Mouse (Mus musculus) mature B cell (primary cell): ENCODE results near the gene Ust.

Source experiments
- in situ Hi-C: fragments of 300-500 bp; cut with MboI; formaldehyde crosslinking; loops from 2 replicates; pipeline ENCODE4 v1.14.3; 2019

The Ust gene

DNA sequence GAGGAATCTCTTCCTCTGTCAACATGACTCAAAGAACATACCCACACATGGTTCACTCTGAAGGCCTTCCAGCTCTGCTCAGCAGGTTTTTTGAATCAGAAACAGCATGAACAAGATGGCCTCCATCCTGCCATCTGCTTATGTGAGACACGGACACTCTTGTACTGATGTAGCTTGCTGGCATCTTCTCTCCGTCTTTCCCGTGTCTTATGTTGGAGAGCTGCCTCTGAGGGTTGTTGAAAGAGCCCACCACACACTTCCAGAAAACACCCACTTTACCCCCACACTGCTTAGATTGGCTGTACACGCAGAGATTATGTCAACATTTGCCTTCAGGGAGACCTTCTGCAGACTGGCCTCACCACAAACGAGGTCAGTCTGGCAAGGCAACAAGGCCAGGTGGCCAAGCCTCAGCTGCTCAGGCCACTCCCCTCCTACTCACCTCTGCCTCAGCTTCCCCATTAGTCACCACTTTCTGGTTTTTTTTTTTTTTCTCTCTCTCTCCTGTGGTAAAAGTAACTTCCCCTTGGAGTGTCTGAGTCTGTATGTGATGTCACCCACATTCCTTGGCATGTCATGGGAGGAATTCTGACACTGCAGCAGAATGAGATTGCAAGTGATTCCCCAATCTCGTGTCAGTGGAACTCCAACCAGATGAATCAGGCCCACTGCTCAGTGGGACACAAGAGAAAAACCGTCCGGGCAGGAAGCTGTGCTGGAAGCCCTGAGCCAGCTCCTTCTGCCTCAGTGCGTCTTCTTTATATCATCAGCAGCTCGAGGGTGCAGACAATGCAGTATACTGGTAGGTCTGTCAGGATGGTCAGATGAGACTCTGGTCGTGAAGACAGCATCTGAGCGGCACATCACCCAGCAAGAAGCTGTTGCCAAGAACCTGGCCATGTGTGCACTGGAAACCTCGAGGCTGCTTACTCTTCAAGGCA lies 19.4 kb downstream of the Ust start:
- in situ Hi-C loops, result no loop called here

GRCm38 (mm10) chr10:8495543-8496141 lies 23.0 kb downstream of the Ust start:
- in situ Hi-C loops, result no loop called here

DNA sequence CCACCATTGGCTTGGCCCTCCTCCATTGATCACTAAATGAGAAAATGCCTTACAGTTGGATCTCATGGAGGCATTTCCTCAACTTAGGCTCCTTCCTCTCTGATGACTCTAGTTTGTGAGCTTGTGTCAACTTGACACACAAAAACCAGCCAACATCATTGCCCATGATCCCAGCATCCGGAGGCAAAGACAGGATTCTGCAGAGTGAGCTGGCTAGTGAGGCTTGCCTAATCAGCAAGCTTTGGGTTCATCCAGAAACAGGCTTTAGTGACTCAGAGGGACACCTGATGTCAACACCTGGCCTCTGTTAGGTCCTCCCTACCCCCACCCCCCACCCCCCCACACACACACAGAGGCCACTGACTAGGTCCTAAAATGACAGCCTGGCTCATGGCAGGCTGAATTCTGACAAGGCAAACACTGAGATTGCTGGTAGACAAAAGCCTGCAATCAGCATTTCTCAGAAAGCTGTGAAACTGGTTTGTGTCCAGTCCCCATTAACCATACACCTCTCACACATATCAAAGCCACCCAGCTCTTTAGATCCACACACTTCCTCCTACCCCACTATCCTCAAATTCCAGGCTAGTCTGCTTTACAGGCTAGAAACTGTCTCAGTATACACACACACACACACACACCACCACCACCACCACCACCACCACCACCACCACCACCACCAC lies 26.6 kb downstream of the Ust start:
- in situ Hi-C loops, result no loop called here

DNA sequence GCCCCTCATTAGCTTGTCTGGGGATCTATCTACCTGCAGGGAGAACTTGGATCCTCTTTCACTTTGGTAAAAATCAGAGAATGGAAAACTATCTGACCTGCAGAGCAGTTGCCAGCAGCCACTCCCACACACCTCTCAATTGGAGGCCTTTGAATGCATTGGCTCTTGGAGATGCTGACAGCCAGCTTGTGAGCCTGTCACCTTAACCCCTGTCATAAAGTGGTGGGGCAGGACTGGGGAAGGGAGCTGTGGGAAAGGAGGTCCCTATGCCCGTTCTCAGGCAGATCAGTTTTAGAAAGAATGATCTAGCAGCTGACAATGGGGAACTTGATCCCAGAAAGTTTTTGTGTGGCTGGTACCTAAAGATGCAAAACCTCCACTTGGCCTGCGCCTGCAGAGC lies 31.2 kb downstream of the Ust start:
- in situ Hi-C loops, result no loop called here

DNA sequence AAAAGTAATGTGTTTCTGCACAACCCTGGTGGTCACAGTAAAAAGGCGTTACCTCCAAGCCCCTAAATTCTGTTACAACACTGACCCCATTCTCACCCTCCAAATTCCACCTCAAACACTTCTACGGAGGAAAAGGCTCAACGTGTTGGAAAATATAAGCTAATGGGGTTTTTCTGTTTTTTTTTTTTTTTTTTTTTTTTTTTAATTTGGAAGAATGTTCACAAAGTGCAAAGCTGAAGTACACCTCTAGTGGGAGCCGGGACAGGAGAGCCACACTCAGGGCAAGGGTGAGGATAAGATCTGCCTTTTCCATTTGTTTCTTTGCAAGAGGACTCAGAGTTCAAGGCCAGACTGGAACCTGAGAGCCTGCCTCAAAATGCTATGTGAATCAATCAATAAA lies 34.1 kb downstream of the Ust start:
- in situ Hi-C loops, result no loop called here

DNA sequence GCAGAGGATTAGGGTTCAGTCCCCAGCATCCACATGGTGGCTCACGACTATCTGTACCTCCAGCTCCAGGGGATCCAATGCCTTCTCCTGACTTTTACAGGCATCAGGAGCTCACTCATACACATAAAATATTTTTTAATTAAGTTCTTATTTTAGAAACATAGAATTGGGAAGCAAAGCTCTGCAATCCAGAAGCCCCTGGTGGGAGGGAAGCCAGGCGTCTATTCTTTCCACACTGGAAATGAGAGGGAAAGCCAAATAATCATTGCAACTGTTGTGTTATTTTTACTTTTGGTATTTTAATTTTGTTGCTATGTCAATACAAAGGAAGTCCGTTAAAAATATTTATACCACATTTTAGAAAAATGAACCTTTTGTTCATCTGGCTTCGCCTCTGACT lies 35.8 kb downstream of the Ust start:
- in situ Hi-C loops, result no loop called here

GRCm38 (mm10) chr10:8479779-8480178 lies 38.8 kb downstream of the Ust start:
- in situ Hi-C loops, result no loop called here

- in situ Hi-C loops, result no loop called here
Observed at GRCm38 (mm10) chr10:8477936-8478335, 40.7 kb downstream of the Ust start.

- in situ Hi-C loops, result no loop called here
Observed at GRCm38 (mm10) chr10:8471995-8472394, 46.6 kb downstream of the Ust start.

- in situ Hi-C loops, result no loop called here
Observed at GRCm38 (mm10) chr10:8471012-8471411, 47.6 kb downstream of the Ust start.

DNA sequence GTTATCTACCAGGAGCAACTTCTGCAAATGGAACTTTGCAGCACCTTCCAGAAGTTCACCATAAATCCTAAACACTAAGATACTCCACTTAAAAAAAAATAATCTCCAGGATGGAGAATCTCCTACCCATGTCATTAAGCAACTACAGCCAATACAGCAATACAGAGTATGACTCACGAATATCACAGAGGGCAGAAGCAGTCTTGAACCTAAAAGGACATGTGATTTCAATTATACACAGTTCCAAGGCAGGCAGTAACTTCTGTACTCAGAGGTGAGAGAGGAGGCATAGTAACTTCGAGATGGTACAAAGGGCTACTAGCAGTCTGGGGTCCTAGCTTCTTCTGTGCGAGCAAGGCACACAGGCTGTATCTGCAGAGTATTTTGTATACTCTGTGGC lies 49.1 kb downstream of the Ust start:
- in situ Hi-C loops, result no loop called here

DNA sequence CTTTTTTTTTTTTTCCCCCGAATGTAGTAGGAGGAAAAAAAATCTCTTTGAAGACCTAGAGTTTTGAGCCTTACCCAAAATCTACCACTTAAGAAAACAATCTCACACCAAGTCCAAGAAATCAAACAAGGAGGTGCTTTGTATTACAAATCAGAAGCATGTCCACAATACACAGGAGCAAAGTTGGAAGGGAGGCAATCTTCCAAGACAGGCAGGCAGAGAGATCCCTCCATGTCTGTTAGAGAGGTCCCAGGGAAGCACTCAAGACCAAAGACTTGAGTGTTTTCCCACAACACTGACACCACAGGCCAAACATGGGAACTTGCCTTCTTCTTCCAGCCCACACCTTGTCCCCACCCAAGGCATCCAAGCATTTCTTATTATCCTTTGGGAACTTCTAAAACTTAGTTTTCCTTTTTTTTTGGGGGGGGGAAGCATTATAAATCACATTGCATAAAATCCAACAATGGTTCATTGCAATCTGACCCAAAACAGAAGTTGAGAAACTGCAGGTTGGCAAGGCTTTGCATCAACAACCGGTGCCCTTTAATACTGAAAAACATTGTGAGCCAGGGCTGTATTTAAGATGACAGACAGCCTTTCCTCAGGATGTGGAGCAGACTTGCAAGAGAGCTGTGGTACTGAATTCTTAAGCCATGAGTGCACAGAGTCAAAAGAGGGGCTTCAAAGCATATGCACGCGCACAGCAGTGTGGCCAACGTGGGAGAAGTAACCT lies 49.8 kb downstream of the Ust start:
- in situ Hi-C loops, result no loop called here

DNA sequence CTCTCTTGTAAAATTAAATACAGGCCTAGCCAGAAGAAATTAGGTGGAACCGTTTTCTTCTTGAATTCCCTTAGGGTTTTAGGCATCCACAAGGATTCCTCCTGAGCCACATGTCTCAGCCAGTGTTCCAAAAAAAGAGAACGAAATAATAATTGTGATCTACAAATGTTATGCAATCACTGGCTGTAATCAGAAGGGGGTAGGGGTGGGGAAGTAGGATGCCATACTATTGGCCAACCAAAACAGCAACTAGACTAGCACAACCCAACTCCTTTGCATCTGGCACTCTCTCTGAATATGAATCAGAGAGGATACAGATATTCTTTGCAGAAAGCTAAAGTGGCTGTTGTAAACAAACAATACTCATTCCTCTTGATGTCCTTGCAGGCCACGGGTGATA lies 52.7 kb downstream of the Ust start:
- in situ Hi-C loops, result no loop called here

GRCm38 (mm10) chr10:8465216-8465615 lies 53.4 kb downstream of the Ust start:
- in situ Hi-C loops, result no loop called here

DNA sequence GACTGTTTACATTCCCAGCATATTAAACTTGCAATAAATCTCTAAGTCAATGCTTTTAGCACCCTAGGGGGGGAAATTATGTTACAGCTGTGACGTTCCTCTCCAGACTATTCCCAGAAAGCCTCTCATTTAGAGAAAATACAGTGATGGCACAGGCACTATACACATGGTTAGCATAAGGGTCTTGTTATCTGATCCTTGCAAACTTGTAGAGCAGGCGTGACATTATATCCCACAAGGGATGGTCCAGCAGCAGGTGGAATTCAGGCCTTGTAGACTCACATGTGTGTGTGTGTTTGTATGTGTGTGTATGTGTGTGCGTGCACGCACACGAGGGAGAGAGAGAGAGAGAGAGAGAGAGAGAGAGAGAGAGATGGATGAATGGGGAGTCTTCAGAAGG lies 57.3 kb downstream of the Ust start:
- in situ Hi-C loops, result no loop called here

GRCm38 (mm10) chr10:8454711-8455110 lies 63.9 kb downstream of the Ust start:
- in situ Hi-C loops, result no loop called here

GRCm38 (mm10) chr10:8447681-8448080 lies 70.9 kb downstream of the Ust start:
- in situ Hi-C loops, result no loop called here

GRCm38 (mm10) chr10:8446972-8447371 lies 71.7 kb downstream of the Ust start:
- in situ Hi-C loops, result no loop called here

DNA sequence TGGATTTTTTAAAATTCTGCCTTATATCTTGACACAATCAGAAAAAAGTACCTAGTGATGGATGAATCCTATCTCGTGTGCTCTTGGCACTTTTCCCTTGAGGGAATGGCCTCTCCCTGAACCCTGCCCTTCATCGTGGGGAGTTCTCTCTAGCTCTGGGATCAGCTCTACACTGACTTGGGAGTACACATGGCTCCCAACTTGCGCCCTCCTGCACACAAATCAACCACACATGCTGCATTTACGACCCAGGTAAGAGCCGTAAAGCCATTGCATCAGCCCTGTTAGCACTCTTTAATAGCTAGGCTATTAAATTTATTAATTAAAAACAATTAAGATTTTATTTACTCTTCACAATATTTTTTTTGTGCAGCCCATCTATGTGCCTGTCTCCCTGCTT lies 74.6 kb downstream of the Ust start:
- in situ Hi-C loops, result no loop called here

DNA sequence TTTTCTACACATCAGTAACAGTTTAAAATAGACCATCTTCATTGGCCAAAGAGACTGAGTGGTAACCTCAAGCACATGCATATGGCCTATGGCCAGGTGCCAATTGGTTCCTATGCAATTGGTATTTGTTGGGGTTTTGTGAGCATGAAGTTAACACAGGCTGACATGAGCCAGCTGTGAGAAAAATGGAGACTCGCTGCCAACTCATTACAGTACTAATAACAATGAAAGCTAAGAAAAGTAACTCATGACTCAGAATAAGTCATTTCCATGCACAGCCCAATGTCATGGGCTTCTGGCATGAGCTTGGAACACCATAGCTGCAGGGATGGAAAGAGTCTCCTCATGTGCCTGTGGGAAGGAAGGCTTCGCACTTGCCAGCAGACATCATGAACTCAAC lies 86.8 kb downstream of the Ust start:
- in situ Hi-C loops, result no loop called here

DNA sequence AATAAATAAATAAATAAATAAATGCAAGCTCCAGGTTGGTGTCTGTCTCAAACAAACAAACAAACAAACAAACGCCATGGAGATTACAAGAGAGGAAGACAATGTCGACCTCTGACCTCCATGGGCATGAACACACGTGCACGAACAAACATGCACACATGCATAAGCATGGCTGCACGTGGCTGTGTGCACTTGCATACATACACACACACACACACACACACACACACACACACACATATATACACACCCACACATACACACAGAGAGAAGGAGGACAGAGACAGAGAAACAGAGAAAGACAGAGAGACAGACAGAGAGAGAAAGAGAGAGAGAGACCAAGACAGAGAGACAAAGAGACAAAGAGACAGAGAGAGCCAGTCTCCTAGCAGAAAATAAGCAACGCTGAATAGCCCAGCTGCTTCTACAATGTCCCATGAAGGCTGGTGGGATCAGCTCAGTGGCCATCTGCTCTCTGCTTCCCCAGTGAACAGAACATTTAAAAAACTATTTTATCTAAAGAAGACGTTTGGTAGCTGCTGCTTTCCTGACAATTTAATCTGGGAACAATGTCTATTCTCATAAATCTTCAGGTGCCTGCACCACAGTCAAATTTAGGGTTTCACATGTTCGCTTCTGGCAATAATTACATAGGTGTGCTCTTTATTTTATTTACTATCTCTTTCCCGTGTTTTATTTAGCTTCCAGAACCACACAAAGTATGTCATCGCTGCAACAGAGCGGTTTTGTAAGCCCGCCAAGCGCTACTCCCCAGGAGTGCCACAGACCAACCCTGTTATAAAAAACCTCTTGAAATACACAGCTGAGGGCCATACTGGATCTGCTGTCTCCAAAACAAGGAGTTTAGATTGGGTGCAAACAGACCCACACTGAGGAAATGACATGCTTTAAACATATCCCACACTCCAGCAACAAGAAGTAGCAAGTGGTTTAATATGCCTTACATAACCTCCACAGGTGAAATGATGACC lies 89.5 kb downstream of the Ust start:
- in situ Hi-C loops, result no loop called here
